Mouse (Mus musculus) brain, embryonic 14.5 days (tissue): ENCODE measurements at regions not wholly inside any gene's neighbourhood (a gene's known extent, or its start where the extent isn't known, plus 50 kb on each side); places are given as distances from the start of the nearest gene placed in this dataset.

ENCODE experiments used
- CTCF ChIP-seq: fragments of 200-500 bp; IDR thresholded peaks from 2 replicates; pipeline ENCODE4 v1.5.1; 2012; ENCODE audit warnings: inconsistent platforms, mild to moderate bottlenecking, moderate library complexity, borderline replicate concordance; ENCODE audit not compliant: insufficient read depth, insufficient read length; ENCODE audit errors: extremely low read depth
- POLR2A ChIP-seq: fragments of 200-500 bp; IDR thresholded peaks from 2 replicates; pipeline ENCODE4 v1.6.1; 2012; ENCODE audit warnings: mild to moderate bottlenecking, inconsistent platforms, borderline replicate concordance; ENCODE audit not compliant: poor library complexity, insufficient read depth, insufficient read length, severe bottlenecking; ENCODE audit errors: extremely low read depth

DNA sequence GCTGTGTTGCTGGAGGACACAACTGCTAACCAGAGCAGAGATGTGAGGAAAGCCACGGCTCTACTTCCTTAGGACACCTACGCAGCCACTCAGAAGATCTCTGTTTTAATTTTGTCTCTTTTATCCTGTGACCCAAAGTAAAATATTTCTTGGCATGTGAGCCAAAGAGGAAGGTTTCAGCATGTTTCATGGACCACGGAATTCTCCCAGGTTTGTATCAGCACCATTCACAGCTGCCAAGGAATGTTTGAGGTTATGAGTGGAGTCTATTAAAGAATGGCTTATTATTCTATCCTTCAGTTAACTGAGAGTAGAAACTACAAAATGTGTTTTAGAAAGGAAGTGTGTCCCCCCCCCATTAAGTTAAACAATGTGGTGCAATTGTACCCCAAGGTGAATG is 429.8 kb downstream of the Rnf144b start:
- TF ChIP-seq CTCF (no peak), POLR2A (no peak)
